Mouse (Mus musculus) embryo, embryonic 10 days (tissue): ENCODE results near the gene Bend4.

ENCODE experiments used
- DNase-seq: peaks from one replicate; pipeline ENCODE4 v3.0.0-alpha.2; 2015; ENCODE audit warnings: low spot score

Gene Bend4

DNA sequence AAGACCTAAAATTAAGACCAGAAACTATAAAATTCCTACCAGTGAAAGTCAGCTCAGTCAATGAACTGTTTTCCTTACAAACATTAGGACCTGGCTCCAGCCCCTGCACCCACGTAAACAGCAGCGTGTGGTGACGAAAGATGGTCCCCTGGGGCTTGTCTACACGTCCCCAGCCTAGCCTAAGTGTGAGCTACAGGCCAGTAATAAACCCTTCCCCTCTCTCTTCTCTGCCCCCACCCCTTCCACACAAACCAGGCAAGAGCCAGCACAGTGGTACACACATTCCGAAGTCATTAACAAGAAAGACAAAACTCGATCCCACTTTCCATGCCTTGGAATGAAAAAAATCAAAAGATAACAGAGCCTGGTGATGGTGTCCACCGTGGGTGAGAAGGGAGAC, 16.6 kb downstream of the Bend4 start:
- DNase-seq: no peak

DNA sequence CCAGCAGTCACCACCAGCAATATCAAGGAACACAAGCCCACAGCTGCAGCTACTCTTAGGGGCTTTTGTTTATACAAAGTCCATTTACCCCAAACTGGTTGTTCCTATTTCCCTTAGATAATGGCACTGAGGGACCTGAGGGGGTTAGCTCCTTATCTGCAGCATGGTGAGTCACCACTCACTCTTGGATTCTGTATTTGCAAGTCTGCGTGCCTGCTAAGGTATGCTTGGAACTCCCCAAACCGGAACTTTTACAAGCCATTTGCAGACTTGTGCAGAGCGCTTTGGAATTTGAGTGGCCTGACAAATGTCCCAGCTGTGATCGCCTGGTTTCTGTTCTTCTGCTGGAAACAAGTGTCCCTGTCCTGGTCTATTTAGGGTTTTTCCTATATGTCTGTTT, 17.7 kb downstream of the Bend4 start:
- DNase-seq: peak; percentile 23

DNA sequence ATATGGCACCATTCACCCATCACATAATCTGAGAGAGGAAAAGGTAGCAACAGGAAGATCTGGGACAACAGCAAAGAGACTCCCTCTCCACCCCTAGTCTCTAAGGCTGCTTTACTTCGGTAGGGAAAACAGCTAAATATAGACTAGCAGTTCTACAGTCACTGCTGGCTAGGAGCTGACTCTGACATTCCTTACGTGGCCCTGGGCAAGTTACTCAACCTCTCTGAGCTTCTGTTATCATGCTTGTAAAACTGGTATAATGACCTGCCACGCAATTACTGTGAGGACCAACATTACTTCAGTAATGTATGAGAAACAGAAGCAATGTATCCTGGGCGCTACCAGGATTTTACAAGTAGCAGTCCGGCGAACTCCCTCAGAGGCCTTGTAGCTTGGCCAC, 19.7 kb downstream of the Bend4 start:
- no peak for DNase-seq

DNA sequence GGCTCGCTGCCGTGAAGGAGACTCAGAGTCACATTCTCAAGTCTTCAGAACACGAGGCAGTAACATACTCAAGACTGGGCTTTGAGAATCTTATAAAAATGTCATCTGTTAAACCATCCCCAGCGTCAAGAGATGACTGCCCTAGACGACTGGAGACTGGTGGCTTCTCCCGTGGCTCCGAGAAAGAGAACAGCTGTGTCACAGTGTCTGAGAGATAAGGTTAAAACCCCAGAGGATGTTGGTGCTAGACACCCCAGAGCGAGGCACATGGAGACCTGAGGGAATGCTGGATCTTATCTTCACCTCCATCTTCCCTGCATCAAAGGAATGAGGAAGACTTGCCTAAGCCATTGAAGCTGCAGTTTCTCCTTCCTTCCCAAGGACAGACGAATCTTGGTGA, 23.2 kb downstream of the Bend4 start:
- no peak for DNase-seq

DNA sequence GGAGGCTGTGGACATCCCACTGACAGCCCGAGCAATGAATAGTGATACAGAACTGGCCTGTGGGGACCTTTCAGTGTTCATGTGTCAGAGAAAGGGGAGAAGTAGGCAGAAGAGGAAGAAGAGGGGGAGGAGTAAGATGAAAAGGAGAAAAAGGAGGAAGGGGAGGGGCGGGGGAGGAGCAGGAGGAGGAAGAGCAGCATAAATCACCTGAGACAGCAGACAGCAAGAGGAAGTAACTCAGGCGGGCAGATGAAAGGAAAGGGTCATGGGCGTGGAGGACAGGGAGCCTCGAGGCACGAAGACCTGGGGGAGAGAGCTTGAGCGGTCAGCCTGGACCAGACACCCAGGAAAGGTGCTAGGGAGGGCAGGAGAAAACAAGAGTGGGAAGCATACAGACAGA, 23.7 kb downstream of the Bend4 start:
- DNase-seq: no peak

DNA sequence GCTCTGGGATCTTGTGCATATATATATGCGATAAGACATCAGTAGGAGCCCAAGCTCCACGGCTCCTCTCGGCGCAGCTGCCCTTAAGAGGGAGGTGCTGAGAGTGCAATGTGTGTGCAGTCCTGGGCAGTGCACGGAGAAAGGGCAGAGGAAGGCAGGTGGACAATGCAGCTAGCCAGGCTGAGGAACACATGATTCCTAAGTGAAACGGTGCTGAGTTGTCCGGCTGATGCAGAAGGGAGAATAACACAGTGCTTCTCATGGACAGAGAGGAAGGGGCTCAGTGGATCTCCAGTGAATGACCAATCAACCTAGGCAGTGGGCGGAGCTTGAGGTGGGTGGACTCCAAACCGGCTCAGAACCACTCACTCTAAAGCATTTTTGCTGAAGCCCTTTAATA, 26.5 kb downstream of the Bend4 start:
- peak; percentile 48 for DNase-seq

DNA sequence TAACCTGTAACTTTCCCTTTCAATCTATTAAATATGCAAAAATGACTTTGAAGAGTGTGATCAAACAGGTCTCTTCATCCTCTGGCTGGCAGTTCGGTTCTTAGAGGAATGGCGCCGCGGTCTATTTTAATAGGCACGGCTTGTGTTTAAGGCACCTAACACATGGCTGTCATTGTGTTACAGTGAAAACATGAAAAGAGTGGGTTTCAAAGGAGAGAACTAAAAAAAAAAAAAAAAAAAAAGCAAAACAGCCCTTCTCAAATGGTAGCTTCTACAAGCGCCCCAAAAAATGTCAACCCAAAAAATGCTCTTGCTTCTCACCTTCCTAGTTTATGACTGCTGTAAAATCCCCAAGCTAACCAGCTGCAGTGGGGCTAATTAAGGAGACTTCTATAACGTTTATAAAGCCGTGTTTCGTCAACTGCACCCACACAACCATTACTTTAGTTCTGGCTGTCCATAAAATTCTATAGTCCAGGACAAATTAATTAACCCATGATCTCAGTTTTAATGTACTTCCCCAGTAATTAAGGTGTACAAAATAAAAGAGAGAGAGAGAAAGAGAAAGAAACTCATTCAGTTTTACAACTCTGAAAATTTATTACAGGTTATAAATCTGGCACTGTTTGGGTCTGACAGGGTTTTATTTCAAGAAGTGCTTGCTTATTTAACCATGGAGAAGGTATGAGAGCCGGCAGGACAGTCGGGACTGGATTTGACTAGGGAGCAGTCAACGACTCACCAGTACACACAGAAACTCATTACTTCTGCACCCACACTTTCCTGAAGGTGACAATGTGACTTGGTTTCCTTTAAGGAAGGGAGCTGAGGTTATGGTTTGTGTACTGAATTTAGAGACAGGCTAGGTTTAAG, 27.3 kb downstream of the Bend4 start:
- DNase-seq: no peak

DNA sequence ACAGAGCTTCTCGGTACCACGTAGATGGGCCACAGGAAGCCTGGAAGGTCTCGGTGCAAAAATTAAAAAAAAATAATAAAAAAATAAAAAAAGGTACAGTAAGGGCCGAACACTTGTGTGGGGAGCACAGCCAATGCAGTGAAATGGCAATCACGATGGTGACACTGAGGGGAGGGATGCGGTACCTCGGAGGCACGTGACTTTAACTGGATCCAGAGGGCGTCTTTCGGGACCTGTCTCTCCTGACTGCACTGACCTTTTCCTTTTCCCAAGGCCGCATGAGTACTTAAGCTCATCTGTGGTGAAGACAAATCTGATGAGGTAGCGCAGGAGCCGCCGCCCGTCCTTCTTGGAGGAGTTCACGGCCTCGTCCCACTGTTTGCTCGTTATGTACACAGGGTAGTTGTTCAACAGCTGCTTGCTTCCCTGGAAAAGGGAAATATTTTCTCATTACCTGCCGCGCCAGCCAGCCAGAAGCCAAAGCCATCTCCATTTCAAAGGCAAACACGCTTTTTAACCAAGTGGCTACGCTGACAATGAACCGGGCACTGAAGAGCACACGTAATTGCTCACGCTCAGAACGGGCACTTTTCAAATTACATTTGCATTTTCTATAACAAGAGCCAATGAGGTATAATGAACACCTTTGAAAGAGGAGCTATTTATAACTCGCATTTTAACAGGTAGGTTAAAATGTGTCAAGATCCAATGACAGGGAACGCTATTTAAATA, 28.1 kb downstream of the Bend4 start:
- no peak for DNase-seq

DNA sequence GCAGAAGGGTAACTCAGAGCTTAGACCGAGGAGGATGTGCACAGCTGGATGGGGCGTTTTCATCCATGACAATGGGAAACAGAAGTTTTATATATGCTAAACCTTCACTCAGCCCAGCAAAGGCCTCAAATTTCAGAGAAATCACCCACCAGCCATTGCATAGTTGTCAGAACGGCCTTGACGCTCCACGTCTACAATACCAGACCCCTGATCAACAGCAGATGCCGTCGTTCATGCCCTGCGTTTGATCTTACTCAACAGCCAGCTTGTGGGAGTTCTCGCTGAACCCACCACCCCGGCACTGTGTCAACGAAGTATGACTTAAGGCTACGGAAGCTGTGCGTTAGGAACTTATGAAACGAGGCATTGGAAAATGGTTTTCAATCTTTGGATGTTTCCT, 30.9 kb downstream of the Bend4 start:
- DNase-seq: no peak

DNA sequence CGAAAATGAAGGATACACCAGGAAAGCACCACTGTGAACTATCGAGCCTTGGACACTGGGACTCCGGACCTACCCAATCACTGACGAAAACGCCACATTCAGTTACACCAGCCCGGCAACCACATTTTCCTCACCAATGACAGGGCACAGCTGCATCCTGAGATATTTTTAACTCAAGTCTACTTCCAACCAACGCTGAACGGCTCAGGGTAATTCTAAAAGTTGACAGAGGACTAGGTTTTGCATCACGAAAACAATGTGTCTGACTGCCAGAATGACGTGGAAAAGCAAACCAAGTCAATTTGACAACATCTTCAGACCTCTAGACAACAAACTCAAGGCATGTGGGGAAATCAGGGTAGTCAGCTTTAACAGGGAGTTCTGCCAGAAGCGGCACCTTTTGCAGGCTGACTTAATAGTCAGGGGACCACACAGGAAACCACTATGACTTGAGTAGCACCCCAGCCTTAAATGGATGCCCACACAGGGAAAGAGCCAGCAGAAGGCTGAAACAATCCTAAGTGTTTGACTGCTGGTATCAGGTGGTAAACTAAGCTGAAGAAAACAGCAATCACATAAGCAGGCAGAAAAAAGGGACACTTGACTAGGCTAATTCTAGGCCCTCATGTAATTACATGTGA, 32.8 kb downstream of the Bend4 start:
- DNase-seq: no peak

DNA sequence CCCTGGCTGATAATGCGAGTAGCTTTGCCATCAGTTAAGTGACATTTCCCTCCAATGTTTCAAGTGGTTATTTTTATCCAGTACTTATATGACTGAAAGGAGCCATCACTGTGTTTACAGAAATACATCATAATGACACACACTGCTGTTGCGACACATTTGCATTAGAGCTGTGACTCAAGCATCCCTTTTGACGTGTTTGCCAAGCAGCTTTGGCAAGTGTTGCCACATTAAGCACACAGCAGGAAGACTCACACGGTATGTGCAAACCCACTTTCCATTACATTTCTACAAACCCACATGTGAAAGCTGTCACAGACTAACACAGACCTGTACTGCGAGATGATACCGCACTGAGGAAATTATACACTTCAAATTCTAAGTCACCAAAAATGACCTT, 34.2 kb downstream of the Bend4 start:
- DNase-seq: no peak

DNA sequence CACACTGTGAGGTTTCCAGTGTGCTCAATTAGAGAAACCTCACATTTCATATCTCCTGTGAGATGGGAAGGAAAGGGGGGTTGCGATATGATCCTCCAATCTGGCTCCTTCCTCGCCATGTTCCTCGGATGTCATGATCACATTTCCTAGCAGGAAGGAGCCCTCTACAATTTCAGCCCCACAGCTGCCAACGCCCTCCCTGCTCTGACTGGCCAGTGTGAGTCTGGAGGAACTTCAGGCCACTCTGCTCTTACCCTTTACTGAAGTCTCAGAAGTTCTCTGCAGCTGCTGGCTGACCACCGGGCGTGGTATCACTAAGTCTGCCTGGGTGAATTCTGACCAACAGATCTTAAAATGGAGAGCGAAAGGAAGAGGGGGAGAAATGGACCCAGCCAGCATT, 45.6 kb downstream of the Bend4 start:
- no peak for DNase-seq

DNA sequence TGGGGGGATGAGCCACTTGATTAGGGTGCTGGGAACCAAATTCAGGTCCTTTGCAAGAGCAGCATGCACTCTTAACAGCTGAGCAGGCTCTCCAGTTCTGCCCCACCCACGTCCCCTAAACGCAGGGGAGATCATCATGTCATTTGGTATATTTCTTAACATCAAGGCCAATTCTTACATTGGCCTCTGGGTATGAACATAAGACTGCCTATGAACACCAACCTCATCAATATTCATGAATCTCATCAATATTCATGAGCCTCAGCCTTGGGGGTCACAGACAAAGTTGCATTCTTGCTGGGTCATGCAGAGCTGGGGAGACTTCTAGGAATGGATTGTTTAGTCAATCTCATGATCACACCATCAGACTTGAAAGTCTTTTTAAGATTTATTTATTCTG, 46.4 kb downstream of the Bend4 start:
- DNase-seq: no peak

DNA sequence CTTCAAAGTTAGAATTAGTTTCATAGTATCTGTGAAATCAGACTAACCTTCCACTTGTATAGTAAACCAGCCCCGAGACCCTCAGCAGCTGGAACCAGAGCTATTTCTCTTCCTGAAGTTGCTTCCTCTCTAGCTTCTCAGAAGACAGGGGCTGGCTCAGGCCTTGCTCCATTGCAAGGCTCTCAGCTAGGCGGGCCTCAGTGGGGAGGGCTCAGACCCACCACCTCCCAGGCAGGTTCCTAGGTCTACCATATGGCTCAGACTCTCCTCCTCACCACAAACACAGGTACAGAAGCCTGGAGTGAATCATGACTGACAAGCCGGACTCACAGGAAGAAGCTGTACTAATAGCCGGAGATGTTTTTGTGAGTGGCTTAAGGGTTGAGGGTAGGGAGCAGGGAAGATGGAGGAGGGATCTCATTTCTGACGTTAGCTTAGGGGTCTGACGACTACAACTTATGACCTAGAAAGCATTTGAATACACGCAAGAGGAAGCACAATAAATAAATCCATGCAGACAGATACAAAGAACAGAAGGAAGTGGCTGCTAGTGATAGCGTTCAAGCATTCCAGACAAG, 51.0 kb downstream of the Bend4 start:
- no peak for DNase-seq

DNA sequence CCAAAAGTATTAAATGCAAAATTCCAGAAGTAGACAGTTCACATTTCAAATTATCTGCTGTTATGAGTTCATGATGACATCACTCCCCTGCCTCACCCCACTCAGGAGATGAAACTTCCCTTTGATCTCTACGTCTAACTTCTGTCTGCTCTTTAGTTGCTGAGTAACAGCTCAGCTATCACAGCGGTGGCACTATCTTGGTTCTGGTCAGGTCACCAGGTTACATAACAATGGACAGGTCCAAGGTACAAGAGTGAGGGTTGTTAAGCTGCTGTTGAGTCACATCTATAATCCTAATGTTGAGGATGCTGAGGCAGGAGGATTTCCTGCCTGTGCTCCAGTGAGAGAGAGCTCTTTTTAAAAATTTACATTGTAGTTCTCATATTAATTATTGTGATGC, 65.2 kb downstream of the Bend4 start:
- no peak for DNase-seq

DNA sequence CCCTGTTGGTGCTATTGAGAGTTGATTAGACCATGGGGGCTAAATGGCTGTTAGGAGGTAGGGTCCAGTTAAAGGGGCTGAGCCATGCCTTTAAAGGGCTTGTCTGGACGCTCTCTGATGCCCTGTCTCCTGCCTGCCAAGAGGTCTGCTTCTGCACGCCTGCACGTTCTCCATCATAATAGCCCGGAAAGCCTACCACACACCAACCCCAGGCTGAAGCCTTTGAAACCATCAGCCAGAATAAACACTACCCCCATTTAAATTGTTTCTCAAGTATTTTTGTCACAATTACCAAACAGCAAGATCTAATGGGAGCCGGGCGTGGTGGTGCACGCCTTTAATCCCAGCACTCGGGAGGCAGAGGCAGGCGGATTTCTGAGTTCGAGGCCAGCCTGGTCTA, 65.8 kb downstream of the Bend4 start:
- no peak for DNase-seq

DNA sequence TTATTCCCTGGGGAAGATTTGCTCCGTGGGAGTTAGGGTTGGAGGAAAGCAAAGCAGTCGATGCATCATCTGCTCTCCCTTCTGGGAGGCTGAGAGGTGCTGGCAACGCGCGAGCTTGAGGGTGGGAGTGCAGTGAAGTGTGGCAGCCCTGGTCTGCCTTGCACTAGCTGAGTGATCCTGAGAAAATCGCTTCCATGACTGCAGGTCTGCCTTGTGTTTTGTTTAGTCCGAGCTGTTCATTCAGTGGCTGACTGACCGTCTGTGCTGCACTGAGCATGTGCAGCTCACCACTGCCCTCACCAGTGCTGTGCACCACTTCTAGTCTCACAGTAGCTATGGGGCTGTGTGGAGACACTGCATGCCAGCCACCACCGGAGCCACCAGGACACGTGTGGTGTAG, 79.2 kb downstream of the Bend4 start:
- no peak for DNase-seq

DNA sequence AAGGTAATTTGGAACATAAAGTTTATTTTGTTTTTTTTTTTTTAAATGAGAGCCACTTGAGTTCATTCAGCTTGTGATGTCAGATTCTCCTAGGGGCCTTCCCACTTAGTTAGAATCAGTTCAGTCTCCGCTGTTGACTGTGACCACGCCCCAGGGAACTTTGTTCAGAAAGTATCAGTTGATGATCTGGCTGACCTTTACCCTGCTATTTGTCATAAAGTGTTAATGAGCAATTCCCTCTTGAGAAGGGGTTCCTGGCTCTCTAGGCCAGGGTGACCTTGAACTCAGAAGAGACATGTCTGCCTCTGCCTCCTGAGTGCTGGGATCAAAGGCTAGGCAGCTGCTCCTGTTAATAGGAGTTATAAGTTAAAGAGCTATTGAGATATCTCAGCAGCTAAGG, 81.0 kb downstream of the Bend4 start:
- DNase-seq: no peak
